Mouse (Mus musculus): ENCODE data around the gene Tceanc. TPM values are rescaled to one million over a fixed set of nuclear protein-coding genes. Genes with fewer than 3 reads are reported as not detected.

Gene Tceanc
- polyA plus RNA-seq, 1 experiment: 3.5 TPM

DNA sequence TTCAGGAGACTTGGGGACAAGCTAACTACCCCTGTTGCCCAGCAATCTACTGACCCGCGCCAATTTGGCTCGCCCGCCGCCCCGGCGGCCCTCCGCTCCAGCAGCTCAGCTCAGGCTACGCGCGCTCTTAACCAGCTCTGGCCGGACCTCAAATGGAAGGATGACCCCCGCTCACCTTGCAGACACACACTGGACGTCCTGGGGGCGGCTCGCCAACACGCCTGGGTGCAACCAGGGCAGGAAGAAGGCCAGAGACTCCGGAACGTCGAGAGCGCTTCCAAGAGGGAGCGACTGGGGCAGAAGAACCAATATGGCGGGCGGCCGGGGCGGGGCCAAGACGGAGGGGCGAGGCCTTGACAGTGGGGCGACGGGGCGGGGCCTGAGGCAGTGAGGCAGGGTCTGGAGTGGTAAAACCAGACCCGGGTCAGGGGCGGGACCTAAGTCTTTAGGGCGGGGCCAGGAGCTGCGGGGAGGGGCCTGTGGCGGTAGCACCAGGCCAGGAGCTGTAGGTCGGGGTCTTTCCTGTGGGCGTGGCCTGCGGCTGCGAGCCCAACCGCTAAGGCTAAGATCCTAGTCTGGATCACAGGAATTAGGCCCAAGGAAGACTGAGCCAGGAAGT, 38.9 kb downstream of the Tceanc start, which contains the start of gene Rab9:
Gene Rab9, minus strand, starts transcription at position 503 of the 619 bp plus-strand sequence.
- peak; percentile 97 for DNase-seq (ENCODE audit: low read depth)
- TF ChIP-seq POLR2A (IDR thresholded peaks at IDR 0.05; ENCODE audit: borderline replicate concordance, extremely low read depth, insufficient read depth, insufficient read length, poor library complexity, severe bottlenecking): 0 out of 2 replicates have a peak, but pooled peaks have one; percentile 6
- TF ChIP-seq CTCF (IDR thresholded peaks at IDR 0.05; ENCODE audit: borderline replicate concordance, extremely low read depth, insufficient read depth, insufficient read length): no peak

DNA sequence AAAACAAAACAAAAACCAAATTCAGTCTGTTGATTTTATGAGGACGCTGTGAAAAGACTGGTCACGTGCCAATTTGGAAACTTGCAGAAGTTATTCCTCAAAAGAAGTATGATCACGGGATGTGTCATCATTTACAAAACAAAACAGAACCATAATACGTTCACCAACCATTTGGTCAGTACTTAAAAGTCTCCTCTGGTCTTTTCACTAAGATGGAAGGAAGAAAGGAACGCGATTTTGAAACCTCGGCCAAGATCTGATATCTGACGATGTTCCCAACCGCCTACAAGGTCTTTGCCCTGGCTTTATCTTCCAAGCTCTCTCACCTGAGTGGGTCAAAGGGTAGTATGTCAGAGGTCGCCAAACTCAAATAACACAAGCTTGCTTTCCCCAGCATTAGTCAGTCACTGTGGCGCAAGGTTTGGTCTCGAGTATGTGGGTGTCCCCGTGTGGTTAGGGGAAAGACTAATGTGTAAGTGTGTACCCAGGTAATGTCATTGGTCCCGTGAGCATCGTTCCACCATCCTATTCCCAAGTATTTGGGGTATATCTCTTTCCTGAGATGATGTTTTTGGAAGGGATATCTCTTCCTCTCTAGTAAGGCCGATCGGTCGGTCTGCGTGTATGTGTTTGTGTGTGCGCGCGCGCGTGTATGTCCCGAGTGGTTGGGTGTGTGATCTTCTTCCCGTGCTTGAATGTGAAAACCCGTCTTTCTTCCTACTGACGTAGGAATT, 39.6 kb downstream of the Tceanc start:
- no peak for DNase-seq (ENCODE audit: low read depth)
- no peak for TF ChIP-seq CTCF (IDR thresholded peaks at IDR 0.05; ENCODE audit: borderline replicate concordance, extremely low read depth, insufficient read depth, insufficient read length)

DNA sequence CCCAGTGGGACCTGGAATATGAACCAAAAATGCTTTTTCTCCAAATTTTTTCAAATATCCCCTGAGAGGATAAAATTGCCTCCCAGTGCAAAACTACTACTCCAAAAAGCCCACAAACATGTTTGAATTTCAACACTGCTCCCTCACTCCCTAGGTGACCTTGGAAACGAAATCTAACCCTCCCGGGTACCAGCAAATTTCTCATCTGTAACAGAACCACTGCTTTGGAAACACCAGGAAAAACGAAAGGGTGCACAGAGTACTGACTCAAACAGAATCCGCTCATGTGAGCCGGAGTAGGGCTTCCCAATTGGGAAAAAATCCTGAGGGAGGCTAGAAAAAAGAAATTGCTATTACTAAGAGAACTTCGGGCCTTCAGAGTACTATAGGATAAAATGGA, 41.0 kb downstream of the Tceanc start:
- DNase-seq (ENCODE audit: low read depth): no peak
- TF ChIP-seq CTCF (IDR thresholded peaks at IDR 0.05; ENCODE audit: borderline replicate concordance, extremely low read depth, insufficient read depth, insufficient read length) (no peak), POLR2A (IDR thresholded peaks at IDR 0.05; ENCODE audit: borderline replicate concordance, extremely low read depth, insufficient read depth, insufficient read length, poor library complexity, severe bottlenecking) (no peak)

DNA sequence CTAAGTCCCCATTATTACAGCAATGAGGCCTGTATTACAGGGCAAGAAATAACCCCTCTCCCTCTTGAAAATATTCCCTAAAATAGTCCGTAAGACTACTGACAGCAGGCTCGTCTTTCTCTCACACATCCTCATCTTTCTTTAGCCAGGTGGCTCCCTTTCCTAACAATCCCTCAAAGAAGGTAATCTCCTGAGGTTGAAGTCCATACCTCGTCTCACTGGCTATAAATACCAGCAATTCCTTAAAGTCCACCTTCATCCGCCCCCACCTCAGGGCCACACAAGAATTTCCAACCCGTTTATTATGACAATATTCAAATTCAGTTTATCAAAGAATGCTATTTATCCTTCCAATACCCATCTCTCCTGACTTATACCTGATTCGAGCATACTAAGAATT, 45.8 kb downstream of the Tceanc start:
- DNase-seq (ENCODE audit: low read depth): no peak
- no peak for TF ChIP-seq CTCF (IDR thresholded peaks at IDR 0.05; ENCODE audit: borderline replicate concordance, extremely low read depth, insufficient read depth, insufficient read length)
- no peak for TF ChIP-seq POLR2A (IDR thresholded peaks at IDR 0.05; ENCODE audit: borderline replicate concordance, extremely low read depth, insufficient read depth, insufficient read length, poor library complexity, severe bottlenecking)

DNA sequence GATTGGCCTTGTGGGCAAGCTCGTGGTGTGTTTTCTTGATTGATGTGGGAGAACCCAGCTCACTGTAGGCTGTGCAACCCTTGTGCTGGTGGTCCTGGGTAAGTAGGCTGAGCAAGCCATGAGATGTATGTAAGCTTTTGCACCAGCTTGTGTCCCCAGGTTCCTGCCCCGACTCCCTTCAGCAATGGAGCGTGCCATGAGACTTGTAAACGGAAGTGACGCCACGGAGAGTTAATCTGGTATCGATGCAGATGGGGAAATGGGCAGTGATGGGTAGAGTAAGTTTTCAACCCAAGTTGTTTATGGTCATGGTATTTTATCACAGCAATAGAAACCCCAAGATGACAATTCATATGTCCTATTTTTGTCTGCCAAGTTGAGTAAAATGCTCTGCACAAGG, 50.0 kb downstream of the Tceanc start:
- no peak for TF ChIP-seq POLR2A (IDR thresholded peaks at IDR 0.05; ENCODE audit: borderline replicate concordance, extremely low read depth, insufficient read depth, insufficient read length, poor library complexity, severe bottlenecking)
- no peak for TF ChIP-seq CTCF (IDR thresholded peaks at IDR 0.05; ENCODE audit: borderline replicate concordance, extremely low read depth, insufficient read depth, insufficient read length)

DNA sequence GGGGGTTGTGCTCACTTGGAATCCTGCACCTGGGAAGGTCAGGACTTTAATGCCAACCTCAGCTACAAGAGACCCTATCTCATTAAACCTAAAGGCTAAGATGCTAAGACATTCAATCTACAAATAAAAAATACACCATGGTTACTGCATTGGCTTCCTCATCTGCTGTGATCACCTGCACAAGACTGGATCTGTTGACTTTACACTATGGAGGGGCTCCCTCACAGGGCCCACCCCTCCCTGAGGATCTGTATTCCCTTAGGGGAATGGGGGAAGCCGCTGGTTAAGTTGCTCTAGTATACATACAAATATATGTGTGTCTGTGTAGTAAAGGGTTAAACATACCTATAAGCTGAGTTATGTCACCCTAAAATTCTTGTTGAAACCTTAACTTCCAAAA, 62.8 kb downstream of the Tceanc start:
- no peak for DNase-seq (ENCODE audit: low read depth)
- no peak for TF ChIP-seq CTCF (IDR thresholded peaks at IDR 0.05; ENCODE audit: borderline replicate concordance, extremely low read depth, insufficient read depth, insufficient read length)
- no peak for TF ChIP-seq POLR2A (IDR thresholded peaks at IDR 0.05; ENCODE audit: borderline replicate concordance, extremely low read depth, insufficient read depth, insufficient read length, poor library complexity, severe bottlenecking)

More for the DNA sequence above, 50.0 kb downstream of the Tceanc start:
- DNase-seq (ENCODE audit: low read depth): no peak

DNA sequence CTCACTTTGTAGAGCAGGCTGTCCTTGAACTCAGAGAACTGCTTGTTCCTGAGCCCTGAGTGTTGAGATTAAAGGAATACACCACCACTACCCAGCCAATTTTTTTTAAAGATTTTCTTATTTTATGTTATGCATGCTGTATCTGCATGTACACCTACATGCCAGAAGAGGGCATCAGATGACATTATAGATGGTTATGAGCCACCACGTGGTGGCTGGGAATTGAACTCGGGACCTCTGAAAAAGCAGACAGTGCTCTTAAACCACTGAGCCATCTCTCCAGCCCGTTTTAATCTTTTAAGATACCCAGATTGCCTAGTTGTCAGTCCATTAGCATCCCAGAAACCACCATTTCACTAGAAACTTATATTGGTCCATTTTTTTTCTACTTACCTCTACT, 64.0 kb downstream of the Tceanc start:
- no peak for TF ChIP-seq POLR2A (IDR thresholded peaks at IDR 0.05; ENCODE audit: borderline replicate concordance, extremely low read depth, insufficient read depth, insufficient read length, poor library complexity, severe bottlenecking)
- TF ChIP-seq CTCF (IDR thresholded peaks at IDR 0.05; ENCODE audit: borderline replicate concordance, extremely low read depth, insufficient read depth, insufficient read length): no peak

DNA sequence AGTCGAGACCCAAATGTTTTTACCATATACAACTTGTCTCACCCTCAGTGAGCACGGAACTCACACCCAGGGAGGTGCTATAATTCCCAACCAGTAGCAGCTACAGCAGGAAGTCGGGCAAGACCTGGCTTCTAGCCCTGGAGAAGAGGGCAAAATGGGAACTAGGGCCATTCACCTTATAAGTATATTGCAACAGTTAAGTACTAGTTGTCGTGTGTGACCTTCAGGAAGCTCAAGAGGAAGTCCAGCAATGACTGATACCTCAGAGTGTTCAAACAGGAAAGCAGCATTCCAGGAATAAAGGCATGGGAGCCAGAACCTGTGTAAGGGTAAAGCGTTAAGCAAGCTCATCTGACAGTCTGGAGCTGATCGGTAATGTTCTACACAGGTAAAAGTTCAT, 64.8 kb downstream of the Tceanc start:
- TF ChIP-seq CTCF (IDR thresholded peaks at IDR 0.05; ENCODE audit: borderline replicate concordance, extremely low read depth, insufficient read depth, insufficient read length) (no peak), POLR2A (IDR thresholded peaks at IDR 0.05; ENCODE audit: borderline replicate concordance, extremely low read depth, insufficient read depth, insufficient read length, poor library complexity, severe bottlenecking) (no peak)
- no peak for DNase-seq (ENCODE audit: low read depth)

More for the DNA sequence above, 64.0 kb downstream of the Tceanc start:
- no peak for DNase-seq (ENCODE audit: low read depth)

Other genes with a start within 250 kb of the Tceanc start
- 26.6 and 29.5 TPM in 2 replicates for gene Trappc2, start 78.0 kb downstream of the Tceanc start, polyA plus RNA-seq (2012; rRNA removed)
- 5.3 and 6.9 TPM in 2 replicates for gene Ofd1, start 77.9 kb downstream of the Tceanc start, polyA plus RNA-seq (2012; rRNA removed)
- gene Rab9, start 38.7 kb downstream of the Tceanc start, polyA plus RNA-seq (2012; rRNA removed): 20.0 and 25.2 TPM in 2 replicates
- 4.2 and 7.9 TPM in 2 replicates for gene Egfl6, start 67.2 kb upstream of the Tceanc start, polyA plus RNA-seq (2012; rRNA removed)